Mouse (Mus musculus): ENCODE results near the gene Ptprd.

DNA sequence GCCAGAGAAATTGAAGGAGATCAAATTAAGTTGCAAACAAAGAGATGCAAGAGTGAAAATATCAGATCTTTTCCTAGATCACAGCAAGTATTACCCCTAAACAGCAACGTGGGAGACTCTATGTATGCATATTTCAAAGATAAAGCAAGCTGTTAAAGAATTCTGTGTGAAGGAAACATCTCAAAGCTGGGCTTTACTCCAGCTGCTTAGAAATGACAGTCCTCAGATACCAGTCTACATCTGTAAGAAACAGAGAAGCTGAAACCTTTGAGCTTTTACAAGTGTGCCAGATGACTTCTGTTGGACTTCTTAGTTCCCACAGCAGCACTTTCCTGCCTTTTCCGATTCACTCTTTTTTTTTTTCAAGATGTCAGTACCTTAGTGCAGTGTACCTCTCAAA is 2249.9 kb downstream of the Ptprd start:
- no peak for TF ChIP-seq CTCF (IDR thresholded peaks at IDR 0.05 in 2 of 3, conservative IDR thresholded peaks at IDR 0.05 in 1 of 3; ENCODE audit: control insufficient read depth in 1 of 3, insufficient read depth in 1 of 3, low read depth in 2 of 3, low read length in 3 of 3, poor library complexity in 1 of 3, severe bottlenecking in 1 of 3)
- TF ChIP-seq MAFK (IDR thresholded peaks at IDR 0.05; ENCODE audit: borderline replicate concordance, low read depth, low read length): no peak
- no peak for TF ChIP-seq NELFE (IDR thresholded peaks at IDR 0.05; ENCODE audit: low read depth, low read length)
- TF ChIP-seq USF1 (IDR thresholded peaks at IDR 0.05; ENCODE audit: low read depth, low read length): no peak
- TF ChIP-seq EP300 (IDR thresholded peaks at IDR 0.05; ENCODE audit: low read depth in 1 of 2, low read length in 2 of 2): no peak
- TF ChIP-seq KAT2A (conservative IDR thresholded peaks at IDR 0.05; ENCODE audit: low read depth, low read length): no peak

Data from MEL (cell line).